Mouse (Mus musculus): ENCODE data around the gene Cxcl1. TPM values are rescaled to one million over a fixed set of nuclear protein-coding genes. Genes with fewer than 3 reads are reported as not detected.
"Not testable (repeated sequence)": the region's sequence is repeated elsewhere in the genome, so short reads cannot be mapped to it uniquely, and the experiment has no call there.

Gene Cxcl1
- polyA plus RNA-seq (2016; fragmentation: Nextera tagmentation; extraction: Ambion mirVana): 0.21 and 0.24 TPM in 2 replicates

- no peaks in the 10 kb centered on the region for H3K36me3 ChIP-seq
- H3K9ac ChIP-seq: peak within 1 kb of the TSS; percentile 31; the same call in 1 of the 2 replicates
- peak within 1 kb of the TSS; percentile 58 for H3K4me2 ChIP-seq
- 0 out of 2 replicates have a peak within 1 kb of the TSS, but pooled peaks have one; percentile 36 for H3K27ac ChIP-seq
- peak within 1 kb of the TSS; percentile 43 for H3K4me3 ChIP-seq
- H3K9me3 ChIP-seq (replicated peaks): no peaks in the 10 kb centered on the region
- no peaks in the 10 kb centered on the region for H3K4me1 ChIP-seq
- H3K27me3 ChIP-seq (replicated peaks): peaks cover 19% of the 10 kb centered on the region
- peak; percentile 69 for ATAC-seq
- WGBS (ENCODE audit: insufficient replicate concordance): 12% methylated on average over 30 of the region's 30 CpGs
These were observed at the start of gene Cxcl1 for GRCm38 (mm10) chr5:90890519-90891463. Gene Cxcl1, plus strand, starts transcription at chr5:90891241.

GRCm38 (mm10) chr5:90843891-90844290 lies 47.1 kb upstream of the Cxcl1 start:
- no peaks in the 10 kb centered on the region for H3K9me3 ChIP-seq (replicated peaks)
- no peak for ATAC-seq
- no peaks in the 10 kb centered on the region for H3K4me1 ChIP-seq
- H3K27me3 ChIP-seq (replicated peaks): no peaks in the 10 kb centered on the region
- H3K36me3 ChIP-seq: no peaks in the 10 kb centered on the region
- no peak overlapping the region for H3K9ac ChIP-seq
- H3K4me3 ChIP-seq: no peak overlapping the region
- H3K27ac ChIP-seq: no peak overlapping the region
- 70% methylated on average over 3 of the region's 3 CpGs for WGBS (ENCODE audit: insufficient replicate concordance)
- H3K4me2 ChIP-seq: no peak overlapping the region

- WGBS (ENCODE audit: insufficient replicate concordance): 82% methylated on average over 7 of the region's 7 CpGs
- not testable (repeated sequence) for H3K27ac ChIP-seq, ATAC-seq
These were observed 40.9 kb upstream of the Cxcl1 start for GRCm38 (mm10) chr5:90850096-90850495.

GRCm38 (mm10) chr5:90851391-90851790 lies 39.6 kb upstream of the Cxcl1 start:
- 75% methylated on average over 11 of the region's 11 CpGs for WGBS (ENCODE audit: insufficient replicate concordance)
- not testable (repeated sequence) for H3K4me3 ChIP-seq; H3K36me3 ChIP-seq; ATAC-seq; H3K4me1 ChIP-seq; H3K9ac ChIP-seq; H3K27me3 ChIP-seq (replicated peaks); H3K27ac ChIP-seq; H3K4me2 ChIP-seq; H3K9me3 ChIP-seq (replicated peaks)

More at GRCm38 (mm10) chr5:90850096-90850495, 40.9 kb upstream of the Cxcl1 start:
- not testable (repeated sequence) for H3K27me3 ChIP-seq (replicated peaks); H3K4me2 ChIP-seq; H3K9me3 ChIP-seq (replicated peaks); H3K4me3 ChIP-seq; H3K9ac ChIP-seq; H3K4me1 ChIP-seq; H3K36me3 ChIP-seq

- no peak for ATAC-seq
- 56% methylated on average over 4 of the region's 4 CpGs for WGBS (ENCODE audit: insufficient replicate concordance)
These were observed 37.8 kb upstream of the Cxcl1 start for GRCm38 (mm10) chr5:90853206-90853605.

GRCm38 (mm10) chr5:90855308-90856230 lies 35.5 kb upstream of the Cxcl1 start:
- no peak overlapping the region for H3K4me3 ChIP-seq
- H3K9ac ChIP-seq: no peak overlapping the region
- no peak overlapping the region for H3K27ac ChIP-seq
- ATAC-seq: no peak
- H3K9me3 ChIP-seq (replicated peaks): no peaks in the 10 kb centered on the region
- H3K36me3 ChIP-seq: no peaks in the 10 kb centered on the region
- 69% methylated on average over 7 of the region's 7 CpGs for WGBS (ENCODE audit: insufficient replicate concordance)
- H3K4me2 ChIP-seq: no peak overlapping the region
- H3K27me3 ChIP-seq (replicated peaks): no peaks in the 10 kb centered on the region
- no peaks in the 10 kb centered on the region for H3K4me1 ChIP-seq

More at GRCm38 (mm10) chr5:90853206-90853605, 37.8 kb upstream of the Cxcl1 start:
- H3K4me3 ChIP-seq: no peak overlapping the region
- no peaks in the 10 kb centered on the region for H3K36me3 ChIP-seq
- H3K9me3 ChIP-seq (replicated peaks): no peaks in the 10 kb centered on the region
- no peak overlapping the region for H3K9ac ChIP-seq
- H3K4me1 ChIP-seq: no peaks in the 10 kb centered on the region
- no peaks in the 10 kb centered on the region for H3K27me3 ChIP-seq (replicated peaks)
- H3K4me2 ChIP-seq: no peak overlapping the region
- H3K27ac ChIP-seq: no peak overlapping the region

GRCm38 (mm10) chr5:90857463-90857862 lies 33.6 kb upstream of the Cxcl1 start:
- Histone ChIP-seq H3K36me3 (no peaks in the 10 kb centered on the region), H3K4me3 (no peak overlapping the region), H3K4me1 (no peaks in the 10 kb centered on the region), H3K9me3 (replicated peaks) (no peaks in the 10 kb centered on the region), H3K27me3 (replicated peaks) (no peaks in the 10 kb centered on the region), H3K4me2 (no peak overlapping the region), H3K9ac (no peak overlapping the region), H3K27ac (no peak overlapping the region)
- ATAC-seq: no peak
- 45% methylated on average over 5 of the region's 5 CpGs for WGBS (ENCODE audit: insufficient replicate concordance)

- 72% methylated on average over 2 of the region's 2 CpGs for WGBS (ENCODE audit: insufficient replicate concordance)
- H3K4me1 ChIP-seq: no peaks in the 10 kb centered on the region
- H3K9me3 ChIP-seq (replicated peaks): no peaks in the 10 kb centered on the region
- H3K9ac ChIP-seq: no peak overlapping the region
- H3K4me2 ChIP-seq: no peak overlapping the region
- H3K36me3 ChIP-seq: no peaks in the 10 kb centered on the region
- ATAC-seq: no peak
- H3K27ac ChIP-seq: no peak overlapping the region
- no peaks in the 10 kb centered on the region for H3K27me3 ChIP-seq (replicated peaks)
- no peak overlapping the region for H3K4me3 ChIP-seq
These were observed 32.6 kb upstream of the Cxcl1 start for GRCm38 (mm10) chr5:90858429-90858828.

- Histone ChIP-seq H3K27me3 (replicated peaks) (no peaks in the 10 kb centered on the region), H3K4me2 (no peak overlapping the region), H3K4me3 (no peak overlapping the region), H3K9me3 (replicated peaks) (no peaks in the 10 kb centered on the region), H3K4me1 (no peaks in the 10 kb centered on the region), H3K36me3 (no peaks in the 10 kb centered on the region), H3K9ac (no peak overlapping the region), H3K27ac (no peak overlapping the region)
- no peak for ATAC-seq
- 62% methylated on average over 3 of the region's 3 CpGs for WGBS (ENCODE audit: insufficient replicate concordance)
These were observed 32.0 kb upstream of the Cxcl1 start for GRCm38 (mm10) chr5:90859031-90859430.

- no peaks in the 10 kb centered on the region for H3K4me1 ChIP-seq
- no peak for ATAC-seq
- 56% methylated on average over 6 of the region's 6 CpGs for WGBS (ENCODE audit: insufficient replicate concordance)
- no peaks in the 10 kb centered on the region for H3K36me3 ChIP-seq
- no peaks in the 10 kb centered on the region for H3K27me3 ChIP-seq (replicated peaks)
- H3K4me3 ChIP-seq: no peak overlapping the region
- no peak overlapping the region for H3K9ac ChIP-seq
- H3K4me2 ChIP-seq: no peak overlapping the region
- H3K27ac ChIP-seq: no peak overlapping the region
- H3K9me3 ChIP-seq (replicated peaks): no peaks in the 10 kb centered on the region
These were observed 29.1 kb upstream of the Cxcl1 start for GRCm38 (mm10) chr5:90861876-90862375.

GRCm38 (mm10) chr5:90866770-90867169 lies 24.3 kb upstream of the Cxcl1 start:
- Histone ChIP-seq H3K9me3 (replicated peaks) (no peaks in the 10 kb centered on the region), H3K27me3 (replicated peaks) (no peaks in the 10 kb centered on the region), H3K9ac (no peak overlapping the region), H3K4me2 (no peak overlapping the region), H3K4me3 (no peak overlapping the region), H3K4me1 (no peaks in the 10 kb centered on the region), H3K36me3 (no peaks in the 10 kb centered on the region), H3K27ac (no peak overlapping the region)
- no peak for ATAC-seq

- no peaks in the 10 kb centered on the region for H3K4me1 ChIP-seq
- H3K27ac ChIP-seq: no peak overlapping the region
- H3K9me3 ChIP-seq (replicated peaks): no peaks in the 10 kb centered on the region
- WGBS (ENCODE audit: insufficient replicate concordance): 57% methylated on average over 7 of the region's 7 CpGs
- no peak overlapping the region for H3K4me2 ChIP-seq
- H3K27me3 ChIP-seq (replicated peaks): no peaks in the 10 kb centered on the region
- ATAC-seq: no peak; the same call in 1 of the 2 replicates
- no peak overlapping the region for H3K9ac ChIP-seq
- H3K36me3 ChIP-seq: no peaks in the 10 kb centered on the region
- H3K4me3 ChIP-seq: no peak overlapping the region
These were observed 18.7 kb upstream of the Cxcl1 start for GRCm38 (mm10) chr5:90872377-90872776.
